ENCODE assay signal across 8 mouse cellular contexts in the genomic region with DNA sequence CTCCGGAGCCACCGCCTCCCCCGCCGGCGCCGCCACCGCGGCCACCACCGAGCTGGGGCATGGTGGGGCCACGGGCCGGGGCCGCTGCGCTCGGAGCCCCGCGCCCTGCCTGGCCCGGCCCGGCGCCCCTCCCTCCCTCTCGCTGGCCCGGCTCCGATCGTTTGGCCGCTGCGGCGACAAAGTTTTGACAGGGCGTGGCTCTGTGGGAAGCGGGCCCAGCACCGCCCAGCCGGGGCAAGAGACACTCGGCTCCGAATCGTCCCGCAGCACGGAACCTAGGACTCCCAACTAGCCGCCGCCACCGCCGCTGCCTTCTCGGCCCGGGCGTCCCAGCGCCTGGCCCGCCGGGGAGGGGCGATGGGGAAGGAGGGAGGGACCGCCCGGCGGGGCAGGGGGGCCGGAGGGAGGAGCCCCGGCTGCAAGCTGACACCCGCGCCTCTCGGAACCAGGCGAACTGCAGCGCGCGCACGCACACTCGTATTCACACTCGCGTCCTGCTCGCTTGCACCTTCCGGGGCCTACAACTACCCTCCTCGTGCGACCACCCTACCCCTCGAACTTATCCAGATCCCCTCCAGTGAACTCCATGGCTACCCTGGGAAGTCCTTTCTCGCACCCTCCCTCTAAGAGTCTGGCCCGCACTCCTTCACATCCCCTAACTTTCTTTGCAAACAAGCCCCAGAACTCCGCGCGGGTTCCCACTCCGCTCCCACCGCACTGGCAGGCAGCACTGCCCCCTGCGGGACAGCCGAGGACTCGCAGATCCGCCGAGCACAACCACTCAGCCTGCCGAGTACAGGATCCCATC. TPM values are rescaled to one million over a fixed set of nuclear protein-coding genes. Genes with fewer than 3 reads are reported as not detected.
DNase-seq lines count a peak whose midpoint lies in the region; ATAC-seq and TF ChIP-seq lines count a peak whose summit lies in the region.

A gene (minus strand): TSS at position 363 of the 808 bp plus-strand sequence.

- peak within 1 kb of the TSS; percentile 93 for H3K4me2 ChIP-seq in forebrain, embryonic 13.5 days
- peak within 1 kb of the TSS; percentile 89 for H3K4me2 ChIP-seq in heart, postnatal 0 days (ENCODE audit: low read depth, low read length)
- peak within 1 kb of the TSS; percentile 61 for H3K4me2 ChIP-seq in liver, embryonic 14.5 days (ENCODE audit: low read depth)
- peak within 1 kb of the TSS; percentile 86 for H3K4me2 ChIP-seq in neural tube, embryonic 11.5 days (ENCODE audit: low read depth)
- H3K4me2 ChIP-seq in stomach, embryonic 16.5 days (ENCODE audit: low read depth, low read length): peak within 1 kb of the TSS; percentile 77

- TF ChIP-seq CTCF in heart, postnatal 0 days (IDR thresholded peaks at IDR 0.05; ENCODE audit: low read depth): peak; percentile 98
- TF ChIP-seq CTCF in liver, embryonic 14.5 days (IDR thresholded peaks at IDR 0.05; ENCODE audit: low read depth): peak; percentile 89

- 0 out of 2 replicates have a peak, but pooled peaks cover 4% of the 10 kb centered on the region for H3K27me3 ChIP-seq in forebrain, embryonic 13.5 days
- no peaks in the 10 kb centered on the region for H3K27me3 ChIP-seq in heart, postnatal 0 days (ENCODE audit: control insufficient read depth, insufficient read depth, low read length)
- peaks cover 39% of the 10 kb centered on the region for H3K27me3 ChIP-seq in liver, embryonic 14.5 days (ENCODE audit: control insufficient read depth, insufficient read depth, low read length)
- H3K27me3 ChIP-seq in neural tube, embryonic 11.5 days (ENCODE audit: control insufficient read depth, insufficient read depth, low read length): no peaks in the 10 kb centered on the region
- H3K27me3 ChIP-seq in stomach, embryonic 16.5 days (ENCODE audit: control insufficient read depth, insufficient read depth, low read length): no peaks in the 10 kb centered on the region

- H3K27ac ChIP-seq in forebrain, embryonic 13.5 days: peak within 1 kb of the TSS; percentile 74
- peak within 1 kb of the TSS; percentile 86 for H3K27ac ChIP-seq in heart, postnatal 0 days (ENCODE audit: low read depth)
- H3K27ac ChIP-seq in liver, embryonic 14.5 days: no peak within 1 kb of the TSS
- peak within 1 kb of the TSS; percentile 63; the same call in 1 of the 2 replicates for H3K27ac ChIP-seq in neural tube, embryonic 11.5 days (ENCODE audit: low read depth, low read length)
- peak within 1 kb of the TSS; percentile 94 for H3K27ac ChIP-seq in stomach, embryonic 16.5 days (ENCODE audit: low read length)

- peak; percentile 20 for DNase-seq in c-Kit-positive CD71-positive TER-119-positive erythroid progenitor cells, embryonic 14.5 days (ENCODE audit: low spot score)
- peak; percentile 89 for DNase-seq in heart, postnatal 0 days (ENCODE audit: low spot score)
- peak; percentile 88 to 94 for DNase-seq in kidney, postnatal 36 days
- DNase-seq in liver, embryonic 14.5 days (ENCODE audit: low read depth in 3 of 3, low spot score in 3 of 3): peak in 2 of 3 experiments; percentile 23 to 24
- DNase-seq in neural tube, embryonic 11.5 days (ENCODE audit: low spot score): peak; percentile 93

- peak; percentile 52 for TF ChIP-seq EP300 in heart, postnatal 0 days (IDR thresholded peaks at IDR 0.05; ENCODE audit: low read depth)
- no peak for TF ChIP-seq EP300 in liver, embryonic 14.5 days (IDR thresholded peaks at IDR 0.05; ENCODE audit: low read depth)

- peak within 1 kb of the TSS; percentile 76 for H3K4me3 ChIP-seq in forebrain, embryonic 13.5 days
- H3K4me3 ChIP-seq in heart, postnatal 0 days (ENCODE audit: low read depth, low read length): peak within 1 kb of the TSS; percentile 83
- H3K4me3 ChIP-seq in liver, embryonic 14.5 days (ENCODE audit: insufficient read depth in 1 of 2, low read depth in 2 of 2, low read length in 2 of 2): peak within 1 kb of the TSS; percentile 54 to 56
- peak within 1 kb of the TSS; percentile 84 for H3K4me3 ChIP-seq in neural tube, embryonic 11.5 days (ENCODE audit: low read depth, low read length)
- peak within 1 kb of the TSS; percentile 87 for H3K4me3 ChIP-seq in stomach, embryonic 16.5 days (replicated peaks; ENCODE audit: low read length)

- H3K4me1 ChIP-seq in forebrain, embryonic 13.5 days: peaks cover 22% of the 10 kb centered on the region
- H3K4me1 ChIP-seq in heart, postnatal 0 days (ENCODE audit: control insufficient read depth, insufficient read depth): 0 out of 2 replicates have a peak, but pooled peaks cover 4% of the 10 kb centered on the region
- no peaks in the 10 kb centered on the region for H3K4me1 ChIP-seq in liver, embryonic 14.5 days (replicated peaks; ENCODE audit: control insufficient read depth in 2 of 2, insufficient read depth in 2 of 2, low read length in 1 of 2)
- H3K4me1 ChIP-seq in neural tube, embryonic 11.5 days (ENCODE audit: control insufficient read depth, insufficient read depth, low read length): peaks cover 8% of the 10 kb centered on the region; the same call in 1 of the 2 replicates
- H3K4me1 ChIP-seq in stomach, embryonic 16.5 days (ENCODE audit: control insufficient read depth, insufficient read depth, low read length): peaks cover 13% of the 10 kb centered on the region

- ATAC-seq in CD4-positive, CD25-positive, alpha-beta regulatory T cell, adult 4 months: peak; percentile 87
- peak; percentile 85 for ATAC-seq in forebrain, embryonic 13.5 days
- peak; percentile 94 for ATAC-seq in heart, postnatal 0 days (ENCODE audit: insufficient read depth, low read depth)
- peak; percentile 80 for ATAC-seq in liver, embryonic 14.5 days (ENCODE audit: insufficient read depth)
- peak; percentile 81 for ATAC-seq in neural tube, embryonic 11.5 days (ENCODE audit: insufficient read depth, low FRiP score, low TSS enrichment)
- ATAC-seq in stomach, embryonic 16.5 days (ENCODE audit: insufficient read depth, low FRiP score): peak; percentile 94

- WGBS in forebrain, embryonic 13.5 days: 1% methylated on average over 66 of the region's 80 CpGs
- under 1% methylated on average over 43 of the region's 80 CpGs for WGBS in heart, postnatal 0 days
- WGBS in liver, embryonic 14.5 days (ENCODE audit: insufficient replicate concordance): under 1% methylated on average over 80 of the region's 80 CpGs
- WGBS in neural tube, embryonic 11.5 days: under 1% methylated on average over 79 of the region's 80 CpGs
- 1% methylated on average over 74 of the region's 80 CpGs for WGBS in stomach, embryonic 16.5 days

- H3K36me3 ChIP-seq in forebrain, embryonic 13.5 days (ENCODE audit: poor library complexity, severe bottlenecking): peaks cover 8% of the 10 kb centered on the region; the same call in 1 of the 2 replicates
- no peaks in the 10 kb centered on the region for H3K36me3 ChIP-seq in heart, postnatal 0 days (replicated peaks; ENCODE audit: control insufficient read depth, insufficient read depth, low read length)
- no peaks in the 10 kb centered on the region for H3K36me3 ChIP-seq in liver, embryonic 14.5 days (replicated peaks; ENCODE audit: control insufficient read depth, insufficient read depth, low read depth)
- H3K36me3 ChIP-seq in neural tube, embryonic 11.5 days (ENCODE audit: control insufficient read depth, insufficient read depth, low read length): no peaks in the 10 kb centered on the region
- H3K36me3 ChIP-seq in stomach, embryonic 16.5 days (ENCODE audit: control insufficient read depth, insufficient read depth, low read length): 0 out of 2 replicates have a peak, but pooled peaks cover 5% of the 10 kb centered on the region

- H3K9ac ChIP-seq in forebrain, embryonic 13.5 days: peak within 1 kb of the TSS; percentile 84
- H3K9ac ChIP-seq in heart, postnatal 0 days (replicated peaks; ENCODE audit: low read depth, low read length): peak within 1 kb of the TSS; percentile 83
- H3K9ac ChIP-seq in liver, embryonic 14.5 days (replicated peaks): no peak within 1 kb of the TSS; the same call in 1 of the 2 replicates
- peak within 1 kb of the TSS; percentile 77 for H3K9ac ChIP-seq in neural tube, embryonic 11.5 days (ENCODE audit: low read length)
- H3K9ac ChIP-seq in stomach, embryonic 16.5 days (ENCODE audit: low read length): peak within 1 kb of the TSS; percentile 96

- H3K9me3 ChIP-seq in forebrain, embryonic 13.5 days (replicated peaks): no peaks in the 10 kb centered on the region
- no peaks in the 10 kb centered on the region for H3K9me3 ChIP-seq in heart, postnatal 0 days (replicated peaks; ENCODE audit: control insufficient read depth, low read length)
- no peaks in the 10 kb centered on the region for H3K9me3 ChIP-seq in liver, embryonic 14.5 days (ENCODE audit: control insufficient read depth, low read length)
- no peaks in the 10 kb centered on the region for H3K9me3 ChIP-seq in neural tube, embryonic 11.5 days (ENCODE audit: control insufficient read depth, low read length)
- H3K9me3 ChIP-seq in stomach, embryonic 16.5 days (replicated peaks; ENCODE audit: control insufficient read depth, low read length): no peaks in the 10 kb centered on the region

RNA-seq across cellular contexts. Expression of the gene that starts here (rescaled TPM):
- polyA plus RNA-seq in CD4-positive, CD25-positive, alpha-beta regulatory T cell, adult 4 months (2017; shearing (Covaris generic)): 1 to 10 TPM; 2.0 to 2.3 TPM
- polyA plus RNA-seq in forebrain, embryonic 13.5 days (2015; fragmentation: Nextera tagmentation; extraction: Ambion mirVana): 13.5 and 13.8 TPM in 2 replicates
- total RNA-seq in heart, postnatal 0 days (2014; rRNA removed; ENCODE audit: low replicate concordance): 1.3 and 8.8 TPM in 2 replicates
- 9.0 and 9.2 TPM in 2 replicates for polyA plus RNA-seq in heart, postnatal 0 days (2015; fragmentation: Nextera tagmentation; extraction: Ambion mirVana)
- 3.0 and 3.1 TPM in 2 replicates for polyA plus RNA-seq in liver, embryonic 14.5 days (2012; rRNA removed)
- 3.1 and 3.6 TPM in 2 replicates for polyA plus RNA-seq in liver, embryonic 14.5 days (2014; fragmentation: Nextera tagmentation; extraction: Ambion mirVana)
- 21.8 and 23.1 TPM in 2 replicates for polyA plus RNA-seq in neural tube, embryonic 11.5 days (2014; fragmentation: Nextera tagmentation; extraction: Ambion mirVana)
- polyA plus RNA-seq in stomach, embryonic 16.5 days (2015; fragmentation: Nextera tagmentation; extraction: Ambion mirVana): 20.6 and 21.1 TPM in 2 replicates

Comparison
In these comparisons a context has a peak if more than half of its experiments do, and no peak if none do; other contexts are left out.
1. DNase-seq: peak in every context shown above with its lines; median percentile 93 in neural tube, embryonic 11.5 days; 91 in kidney, postnatal 36 days; 89 in heart, postnatal 0 days; 24 in liver, embryonic 14.5 days; 20 in c-Kit-positive CD71-positive TER-119-positive erythroid progenitor cells, embryonic 14.5 days.